Mouse (Mus musculus) megakaryocyte-erythroid progenitor cell, adult 5 weeks (primary cell): ENCODE measurements around the gene Prtn3. TPM values are rescaled to one million over a fixed set of nuclear protein-coding genes. Genes with fewer than 3 reads are reported as not detected.

ENCODE experiments used
- polyA plus RNA-seq: library from polyadenylated mRNA; stranded (reverse); fragments of >175 nt; gene quantifications from 2 replicates; pipeline ENCODE4 v1.2.3, GENCODE M21; 2012

Prtn3 gene
- 5,178 and 10,445 TPM in 2 replicates for polyA plus RNA-seq

DNA sequence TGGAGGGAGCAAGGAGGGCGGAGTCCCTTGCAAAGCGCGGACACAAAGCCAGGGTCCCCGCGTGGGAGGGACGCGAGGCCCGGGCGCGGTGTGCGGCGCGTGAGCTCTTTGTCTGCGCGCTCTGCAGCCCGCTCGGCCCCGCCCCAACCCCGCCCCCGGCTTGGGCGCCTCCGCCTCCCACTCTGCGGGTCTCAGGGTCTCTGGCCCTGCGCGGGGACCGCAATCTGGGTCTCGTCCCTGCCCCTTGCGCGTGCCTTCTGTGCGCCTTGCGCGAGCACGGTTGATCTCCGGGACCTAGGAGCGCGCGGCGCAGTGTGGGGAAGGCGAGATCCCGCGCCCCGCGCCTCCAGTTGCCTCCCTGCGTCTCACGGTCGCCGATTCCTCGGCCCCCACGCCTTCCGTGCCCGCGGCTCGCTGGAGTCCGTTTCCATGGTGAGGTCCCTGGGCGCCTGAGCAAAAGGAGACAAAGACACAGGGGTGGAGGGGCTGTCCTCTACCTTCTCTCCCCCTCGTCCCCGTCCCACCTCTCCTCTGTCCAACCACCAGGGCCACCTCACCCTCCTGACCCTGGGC, at the start of gene Prtn3, which contains the start of gene Plppr3:
TSS of gene Prtn3 (plus strand) at position 187 of the 573 bp plus-strand sequence.
TSS of gene Plppr3 (minus strand) at position 345 of the 573 bp plus-strand sequence.

DNA sequence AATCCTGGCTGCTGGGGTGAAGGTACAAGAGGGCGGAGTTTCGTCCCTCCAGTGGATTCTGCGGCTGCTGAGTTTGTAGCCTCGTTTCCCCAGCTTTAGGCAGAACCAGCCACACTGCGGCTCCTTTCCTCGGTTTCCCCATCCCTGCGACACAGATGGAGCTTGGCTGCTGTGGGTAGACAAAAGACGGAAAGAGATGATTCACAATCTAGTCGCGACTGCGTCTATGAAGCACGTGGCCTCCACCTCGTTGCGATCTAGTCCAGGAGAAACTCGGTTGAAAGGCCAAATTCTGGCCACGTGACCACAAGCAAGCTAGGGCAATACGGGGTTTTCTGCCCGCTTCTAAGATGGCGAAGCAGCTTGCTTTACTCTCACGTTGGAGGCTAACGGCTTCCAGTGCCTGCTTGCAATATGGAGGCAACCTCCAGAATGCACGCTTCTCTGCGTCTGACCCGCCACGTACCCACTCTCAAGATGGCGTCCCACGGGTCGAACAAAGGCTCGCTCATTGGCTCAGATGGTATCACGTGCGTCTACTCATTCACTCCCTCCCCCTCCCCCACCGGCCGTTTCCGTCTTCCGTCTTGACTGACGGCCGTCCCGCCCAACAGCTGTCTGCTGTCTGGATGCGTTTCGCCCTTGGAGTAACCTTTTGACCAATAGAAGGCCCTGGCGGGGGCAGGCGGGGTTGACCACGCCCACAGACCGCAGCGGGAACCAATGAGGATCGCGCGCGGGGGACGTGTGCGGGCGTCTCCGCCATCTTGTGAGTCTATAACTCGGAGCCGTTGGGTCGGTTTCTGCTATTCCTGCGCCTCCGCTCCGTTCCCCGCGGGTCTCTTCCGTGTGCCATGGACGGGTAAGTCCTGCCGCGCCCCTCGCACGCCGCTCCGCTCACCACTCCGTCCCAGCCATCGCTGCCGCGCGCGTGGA, 20.1 kb upstream of the Prtn3 start, which contains the start of gene Ptbp1:
TSS of gene Ptbp1 (plus strand) at position 568 of the 936 bp plus-strand sequence.

GRCm38 (mm10) chr10:79886054-79886453, 11.8 kb downstream of the Prtn3 start, which contains the start of gene Elane:
Gene Elane (plus strand): TSS chr10:79886247.

DNA sequence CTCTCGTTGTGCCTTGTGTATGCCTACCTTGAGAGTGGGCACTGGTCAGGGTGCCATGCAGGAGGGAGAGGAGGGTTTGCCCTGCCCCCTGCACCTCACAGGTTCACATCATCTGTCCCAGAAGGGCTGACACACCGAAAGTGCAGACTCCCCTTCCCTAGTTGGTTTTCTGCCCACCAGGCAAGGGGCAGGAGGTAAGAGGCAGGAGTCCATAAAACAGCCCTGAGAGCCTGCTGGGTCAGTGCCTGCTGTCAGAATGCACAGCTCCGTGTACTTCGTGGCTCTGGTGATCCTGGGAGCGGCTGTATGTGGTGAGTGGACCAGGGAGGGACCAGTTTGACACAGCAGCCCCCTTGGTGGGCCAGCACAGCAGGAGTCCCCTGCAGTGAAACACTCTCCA, 16.4 kb downstream of the Prtn3 start, which contains the start of gene Cfd:
TSS of gene Cfd (plus strand) at position 184 of the 400 bp plus-strand sequence.

GRCm38 (mm10) chr10:79908167-79909091, 34.2 kb downstream of the Prtn3 start, which contains the start of gene Med16:
Gene Med16 (minus strand): TSS chr10:79908923.

DNA sequence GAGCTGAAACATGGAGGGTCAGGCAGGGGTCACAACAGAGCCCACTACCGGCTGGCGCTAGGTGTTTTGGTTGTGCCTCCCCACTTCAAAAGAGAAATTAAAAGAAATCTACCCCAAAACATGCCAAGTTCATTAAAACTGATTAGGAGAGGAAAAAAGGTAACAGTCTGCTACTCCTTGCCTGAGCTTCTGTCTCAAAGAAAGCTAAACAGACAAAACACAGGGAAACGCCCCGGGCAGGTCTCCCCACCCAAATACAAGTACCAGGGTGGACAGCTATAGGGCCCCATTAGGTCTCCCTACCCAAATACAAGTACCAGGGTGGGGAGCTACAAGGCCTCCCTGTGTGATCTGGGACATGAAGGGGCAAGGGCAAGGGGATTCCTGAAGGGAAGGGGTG, 36.3 kb downstream of the Prtn3 start, which contains the start of gene Gm26602:
TSS of gene Gm26602 (plus strand) at position 301 of the 400 bp plus-strand sequence.

DNA sequence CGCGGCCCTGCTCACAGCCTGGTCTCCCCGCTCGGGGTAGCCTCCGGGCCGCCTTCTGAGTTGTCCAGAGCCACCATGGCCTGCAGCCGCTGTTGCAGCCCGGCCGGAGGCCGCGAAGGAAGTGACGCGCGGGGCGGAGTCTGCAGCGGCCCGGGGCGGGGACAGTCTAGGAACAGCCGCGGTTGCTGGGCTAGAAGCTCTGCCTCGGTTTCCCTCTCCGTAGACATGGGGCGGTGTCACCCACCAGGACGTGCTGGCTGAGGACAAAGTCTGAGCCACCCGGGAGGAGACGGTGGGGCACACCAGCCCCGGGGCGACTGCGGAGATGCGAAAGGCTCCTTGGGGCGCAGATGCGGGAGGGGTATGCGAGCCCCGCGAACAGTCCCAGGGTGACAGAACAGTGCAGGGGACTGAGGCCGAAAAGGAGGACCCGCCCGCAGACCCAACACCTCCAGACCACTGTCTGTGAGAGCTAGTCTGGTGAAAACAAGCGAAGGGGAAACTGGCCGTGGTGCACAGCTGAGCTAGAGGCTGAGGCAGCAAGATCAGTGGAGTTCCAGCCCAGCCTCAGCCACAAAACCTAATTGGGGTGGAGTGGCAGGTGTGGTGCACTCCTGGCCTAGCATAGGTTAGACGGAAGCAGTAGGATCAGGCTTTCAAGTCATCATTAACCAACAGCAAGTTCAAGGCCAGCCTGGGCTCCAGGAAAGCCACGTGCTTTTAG, 42.7 kb downstream of the Prtn3 start, which contains the start of gene Kiss1r:
TSS of gene Kiss1r (plus strand) at position 164 of the 724 bp plus-strand sequence.

DNA sequence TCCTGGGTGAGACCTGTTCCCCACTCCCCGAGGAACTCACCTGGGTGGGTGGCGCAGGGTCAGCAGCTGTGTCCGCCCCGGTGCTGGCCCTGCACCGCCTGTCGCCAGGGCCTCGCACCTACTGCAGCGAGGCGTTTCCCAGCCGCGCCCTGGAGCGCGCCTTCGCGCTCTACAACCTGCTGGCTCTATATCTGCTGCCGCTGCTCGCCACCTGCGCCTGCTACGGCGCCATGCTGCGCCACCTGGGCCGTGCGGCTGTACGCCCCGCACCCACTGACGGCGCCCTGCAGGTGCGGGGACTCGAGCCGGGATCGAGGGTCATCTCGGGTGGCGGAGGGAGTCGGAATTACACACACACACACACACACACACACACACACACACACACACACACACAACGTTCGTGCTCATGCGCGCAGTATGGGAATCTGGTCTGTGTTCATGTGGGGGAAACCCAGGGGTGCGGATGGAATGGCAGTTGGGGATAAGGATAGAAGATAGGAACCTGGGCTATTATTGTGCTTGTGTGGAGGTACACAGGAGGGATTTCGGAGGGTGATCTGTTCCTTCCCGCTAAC, 46.8 kb downstream of the Prtn3 start, which contains the start of gene R3hdm4:
TSS of gene R3hdm4 (minus strand) at position 251 of the 578 bp plus-strand sequence.

GRCm38 (mm10) chr10:79926491-79927323, 52.4 kb downstream of the Prtn3 start, which contains the start of gene Arid3a:
Gene Arid3a (plus strand): TSS chr10:79927043.

Other genes with a start within 250 kb of the Prtn3 start
- not detected in 2 replicates for gene Shc2, start 236.6 kb upstream of the Prtn3 start, polyA plus RNA-seq
- gene Odf3l2, start 228.7 kb upstream of the Prtn3 start, polyA plus RNA-seq, result not detected in 2 replicates
- gene Madcam1, start 209.9 kb upstream of the Prtn3 start, polyA plus RNA-seq, result 0.12 and 0.15 TPM in 2 replicates
- 116 and 132 TPM in 2 replicates for gene Tpgs1, start 205.1 kb upstream of the Prtn3 start, polyA plus RNA-seq
- gene Cdc34, start 192.3 kb upstream of the Prtn3 start, polyA plus RNA-seq, result 250 and 260 TPM in 2 replicates
- gene Gzmm, start 185.5 kb upstream of the Prtn3 start, polyA plus RNA-seq, result 1.2 and 1.3 TPM in 2 replicates
- gene Bsg, start 170.0 kb upstream of the Prtn3 start, polyA plus RNA-seq, result 829 and 893 TPM in 2 replicates
- gene Hcn2, start 157.8 kb upstream of the Prtn3 start, polyA plus RNA-seq, result 1.00 and 1.2 TPM in 2 replicates
- 34.1 and 38.0 TPM in 2 replicates for gene Polrmt, start 127.9 kb upstream of the Prtn3 start, polyA plus RNA-seq
- not detected in 2 replicates for gene Fgf22, start 119.4 kb upstream of the Prtn3 start, polyA plus RNA-seq
- 324 and 356 TPM in 2 replicates for gene Rnf126, start 107.5 kb upstream of the Prtn3 start, polyA plus RNA-seq
- 4.6 and 5.4 TPM in 2 replicates for gene Fstl3, start 97.2 kb upstream of the Prtn3 start, polyA plus RNA-seq
- gene Prss57, start 83.5 kb upstream of the Prtn3 start, polyA plus RNA-seq, result 34.9 and 51.7 TPM in 2 replicates
- 290 and 348 TPM in 2 replicates for gene Palm, start 80.9 kb upstream of the Prtn3 start, polyA plus RNA-seq
- gene Misp, start 53.5 kb upstream of the Prtn3 start, polyA plus RNA-seq, result 0.04 and 0.30 TPM in 2 replicates
- gene Ptbp1, start 20.0 kb upstream of the Prtn3 start, polyA plus RNA-seq, result 1,442 and 1,522 TPM in 2 replicates
- gene Plppr3, start 158 bp downstream of the Prtn3 start, polyA plus RNA-seq, result 288 and 339 TPM in 2 replicates
- gene Elane, start 11.8 kb downstream of the Prtn3 start, polyA plus RNA-seq, result 4,000 and 7,851 TPM in 2 replicates
- gene Cfd, start 16.4 kb downstream of the Prtn3 start, polyA plus RNA-seq, result 0.94 and 1.3 TPM in 2 replicates
- 69.1 and 76.6 TPM in 2 replicates for gene Med16, start 34.4 kb downstream of the Prtn3 start, polyA plus RNA-seq
- 2.1 TPM in 1 of 2 replicates, not detected in the other for gene Gm26602, start 36.4 kb downstream of the Prtn3 start, polyA plus RNA-seq
- 0.41 and 0.64 TPM in 2 replicates for gene Kiss1r, start 42.5 kb downstream of the Prtn3 start, polyA plus RNA-seq
- 230 and 265 TPM in 2 replicates for gene R3hdm4, start 46.7 kb downstream of the Prtn3 start, polyA plus RNA-seq
- gene Arid3a, start 52.6 kb downstream of the Prtn3 start, polyA plus RNA-seq, result 94.7 and 145 TPM in 2 replicates
- 54.4 and 61.7 TPM in 2 replicates for gene Wdr18, start 85.7 kb downstream of the Prtn3 start, polyA plus RNA-seq
- gene Grin3b, start 96.2 kb downstream of the Prtn3 start, polyA plus RNA-seq, result 0.09 and 0.12 TPM in 2 replicates
- 378 and 414 TPM in 2 replicates for gene Tmem259, start 109.9 kb downstream of the Prtn3 start, polyA plus RNA-seq
- 245 and 295 TPM in 2 replicates for gene Cnn2, start 114.1 kb downstream of the Prtn3 start, polyA plus RNA-seq
- 54.4 and 60.8 TPM in 2 replicates for gene Abca7, start 122.0 kb downstream of the Prtn3 start, polyA plus RNA-seq
- 397 and 427 TPM in 2 replicates for gene Arhgap45, start 142.2 kb downstream of the Prtn3 start, polyA plus RNA-seq
- 217 and 273 TPM in 2 replicates for gene Polr2e, start 165.3 kb downstream of the Prtn3 start, polyA plus RNA-seq
- gene Gpx4, start 172.7 kb downstream of the Prtn3 start, polyA plus RNA-seq, result 1,103 and 1,136 TPM in 2 replicates
- 77.6 and 78.0 TPM in 2 replicates for gene Sbno2, start 231.1 kb downstream of the Prtn3 start, polyA plus RNA-seq
- 176 and 185 TPM in 2 replicates for gene Stk11, start 241.3 kb downstream of the Prtn3 start, polyA plus RNA-seq